Mouse (Mus musculus) liver, embryonic 14.5 days (tissue): Measurements from ENCODE around the gene Vwa5b1.

Experiments used
- CTCF ChIP-seq: IDR thresholded peaks from 2 replicates; pipeline ENCODE4 v1.5.1; 2016; ENCODE audit warnings: antibody characterized with exemption, low read depth, control low read depth
- EP300 ChIP-seq: IDR thresholded peaks from 2 replicates; pipeline ENCODE4 v1.6.1; 2016; ENCODE audit warnings: antibody characterized with exemption, low read depth

- no peak for TF ChIP-seq CTCF
- TF ChIP-seq EP300: no peak
Observed at GRCm38 (mm10) chr4:138597904-138598347, 37.8 kb downstream of the Vwa5b1 start.
